Mouse (Mus musculus): Measurements from ENCODE around the gene B3galnt2.

DNA sequence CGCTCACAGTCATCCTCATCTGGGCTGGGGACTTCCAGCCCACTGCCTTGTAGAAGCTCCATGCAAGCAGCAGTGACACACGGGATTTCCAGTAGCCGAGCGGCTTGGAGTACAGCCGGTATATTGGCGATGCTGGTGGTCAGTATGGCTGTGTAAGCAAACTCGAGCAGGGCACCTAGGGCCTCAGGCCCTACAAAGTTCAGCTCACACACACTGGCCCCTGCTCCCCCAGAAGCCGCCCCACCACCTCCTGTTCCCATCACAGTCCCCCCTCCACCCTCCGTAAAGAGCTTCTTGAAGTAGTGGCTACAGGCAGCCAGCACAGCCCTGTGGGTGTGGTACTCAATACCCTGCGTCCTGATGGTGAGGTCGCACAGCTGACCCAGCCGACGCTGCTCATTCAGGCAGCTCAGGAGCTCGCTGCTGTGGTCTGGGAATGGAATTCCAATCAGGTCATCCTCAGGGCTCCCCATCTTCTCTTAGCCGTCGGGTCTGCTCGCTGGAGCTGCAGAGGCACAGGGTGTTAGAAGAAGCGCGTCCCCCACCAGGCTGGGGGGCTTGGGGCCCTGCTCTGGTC is 11.2 kb downstream of the B3galnt2 start:
- TF ChIP-seq POLR2A (IDR thresholded peaks at IDR 0.05; ENCODE audit: borderline replicate concordance, extremely low read depth, low read depth, low read length): no peak
- no peak for TF ChIP-seq CTCF (IDR thresholded peaks at IDR 0.05; ENCODE audit: insufficient read depth, low read length)

Data from lung, adult 2 months (tissue).